Mouse (Mus musculus) heart, postnatal 10 days (tissue): ENCODE results near the gene Eloa. TPM values are rescaled to one million over a fixed set of nuclear protein-coding genes. Genes with fewer than 3 reads are reported as not detected.

Experiments used
- DNase-seq, 2 experiments: peaks; one replicate each; pipeline ENCODE4 v3.0.0; 2021
- intact Hi-C: fragments of 180-260 bp; cut with DNase I; formaldehyde crosslinking; loops from one replicate; pipeline ENCODE4 v1.15.1; 2025
- total RNA-seq, 2 experiments: library from RNA; stranded (reverse); gene quantifications; 2 replicates each; pipeline ENCODE4 v1.2.3; 2021

Gene Eloa
- total RNA-seq, 2 experiments from 2014 or later, result 34.8 to 36.0 TPM

GRCm38 (mm10) chr4:136035078-136035477 lies 13.5 kb upstream of the Eloa start:
- DNase-seq, result no peak
- intact Hi-C loops, result no loop called here

- intact Hi-C loops, result no loop called here
- DNase-seq, result no peak
Measured at GRCm38 (mm10) chr4:136033231-136033630, 11.7 kb upstream of the Eloa start.

GRCm38 (mm10) chr4:136030968-136031909 lies 9.7 kb upstream of the Eloa start:
- DNase-seq, result peak; percentile 56 to 62
- intact Hi-C loops, result no loop called here

GRCm38 (mm10) chr4:136028689-136029088 lies 7.1 kb upstream of the Eloa start:
- intact Hi-C loops, result no loop called here
- DNase-seq, result no peak

GRCm38 (mm10) chr4:136028132-136028564 lies 6.6 kb upstream of the Eloa start:
- intact Hi-C loops, result no loop called here
- no peak for DNase-seq

- intact Hi-C loops, result no loop called here
- no peak for DNase-seq
Measured at GRCm38 (mm10) chr4:136027416-136028131, 6.0 kb upstream of the Eloa start.

- no peak for DNase-seq
Measured at GRCm38 (mm10) chr4:136025350-136025749, 3.8 kb upstream of the Eloa start.

GRCm38 (mm10) chr4:136022924-136023323 lies 1.4 kb upstream of the Eloa start:
- no peak for DNase-seq
- intact Hi-C loops, result no loop called here

More at GRCm38 (mm10) chr4:136025350-136025749, 3.8 kb upstream of the Eloa start:
- intact Hi-C loops, result no loop called here

GRCm38 (mm10) chr4:136020743-136021548 lies 617 bp downstream of the Eloa start:
- DNase-seq, result peak; percentile 41 to 46

GRCm38 (mm10) chr4:136016059-136016602 lies 5.4 kb downstream of the Eloa start:
- DNase-seq, result no peak
- intact Hi-C loops, result no loop called here

More at GRCm38 (mm10) chr4:136020743-136021548, 617 bp downstream of the Eloa start:
- intact Hi-C loops, result no loop called here

- DNase-seq, result no peak
- intact Hi-C loops, result no loop called here
Measured at GRCm38 (mm10) chr4:136010586-136010985, 11.0 kb downstream of the Eloa start.

- intact Hi-C loops, result no loop called here
- DNase-seq, result no peak
Measured at GRCm38 (mm10) chr4:136008782-136009447, 12.6 kb downstream of the Eloa start.

- intact Hi-C loops, result no loop called here
- DNase-seq, result no peak
Measured at GRCm38 (mm10) chr4:136006821-136007220, 14.7 kb downstream of the Eloa start.

GRCm38 (mm10) chr4:136004921-136005320 lies 16.6 kb downstream of the Eloa start:
- no peak for DNase-seq
- intact Hi-C loops, result loop anchor here (5.0 kb wide), 1 partner anchor 42 kb away; no protein-coding TSS in a partner anchor

- DNase-seq, result no peak
- intact Hi-C loops, result loop anchor here (5.0 kb wide), 1 partner anchor 43 kb away; no protein-coding TSS in a partner anchor
Measured at GRCm38 (mm10) chr4:136004107-136004675, 17.4 kb downstream of the Eloa start.

- no peak for DNase-seq
- intact Hi-C loops, result no loop called here
Measured at GRCm38 (mm10) chr4:135995118-135995517, 26.4 kb downstream of the Eloa start.

GRCm38 (mm10) chr4:135993941-135994340 lies 27.6 kb downstream of the Eloa start:
- DNase-seq, result no peak
- intact Hi-C loops, result no loop called here

- intact Hi-C loops, result no loop called here
- no peak for DNase-seq
Measured at GRCm38 (mm10) chr4:135987714-135988113, 33.8 kb downstream of the Eloa start.

GRCm38 (mm10) chr4:135986943-135987710 lies 34.4 kb downstream of the Eloa start, which contains the start of gene Pithd1:
Gene Pithd1, minus strand, starts transcription at chr4:135987264.
- DNase-seq, result peak; percentile 94 to 95
- intact Hi-C loops, result no loop called here
